Mouse (Mus musculus): ENCODE data around the gene Cep162. TPM values are rescaled to one million over a fixed set of nuclear protein-coding genes. Genes with fewer than 3 reads are reported as not detected.
A peak's percentile ranks its signal among the peaks of the same experiment; 100 is the strongest.

Cep162 gene
- polyA plus RNA-seq, 1 experiment from 2014 or later = 5.8 TPM

DNA sequence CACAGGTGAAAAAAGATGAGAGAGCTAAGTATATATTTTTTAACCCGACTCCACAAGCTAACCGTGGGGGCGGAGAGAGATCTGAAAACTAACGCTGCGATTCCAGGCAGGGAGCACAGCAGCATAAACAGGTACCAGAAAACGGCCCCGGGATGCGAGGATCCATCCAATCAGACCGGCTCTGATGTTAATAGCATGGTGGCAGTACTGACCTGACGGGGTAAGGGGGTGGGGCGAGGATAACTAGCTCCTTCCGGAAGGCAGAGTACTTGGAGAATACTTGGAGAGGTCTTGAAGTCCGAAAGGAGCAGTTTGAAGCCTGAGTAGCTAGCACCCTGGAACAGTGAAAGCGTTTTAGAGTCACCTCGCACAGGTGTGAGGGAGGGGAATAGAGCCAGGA lies 110.2 kb downstream of the Cep162 start:
- 5% methylated on average over 15 of the region's 15 CpGs for WGBS
- H3K36me3 ChIP-seq (ENCODE audit: control insufficient read depth, insufficient read depth, low read length) = no peaks in the 10 kb centered on the region
- peak overlapping the region; percentile 46; the same call in 1 of the 2 replicates for H3K4me2 ChIP-seq (ENCODE audit: low read depth, low read length)
- H3K27me3 ChIP-seq (ENCODE audit: control insufficient read depth, insufficient read depth, low read length) = peaks cover 31% of the 10 kb centered on the region; the same call in 1 of the 2 replicates
- no peak for ATAC-seq (ENCODE audit: insufficient read depth, low FRiP score)
- no peak overlapping the region for H3K9ac ChIP-seq (ENCODE audit: low read length)
- H3K4me3 ChIP-seq (replicated peaks; ENCODE audit: low read length) = 0 out of 2 replicates have a peak overlapping the region, but pooled peaks have one; percentile 29
- peaks cover 5% of the 10 kb centered on the region; the same call in 1 of the 2 replicates for H3K4me1 ChIP-seq (ENCODE audit: control insufficient read depth, insufficient read depth, low read length)
- H3K9me3 ChIP-seq (replicated peaks; ENCODE audit: control insufficient read depth, low read length) = no peaks in the 10 kb centered on the region
- no peak overlapping the region for H3K27ac ChIP-seq (ENCODE audit: low read length)

DNA sequence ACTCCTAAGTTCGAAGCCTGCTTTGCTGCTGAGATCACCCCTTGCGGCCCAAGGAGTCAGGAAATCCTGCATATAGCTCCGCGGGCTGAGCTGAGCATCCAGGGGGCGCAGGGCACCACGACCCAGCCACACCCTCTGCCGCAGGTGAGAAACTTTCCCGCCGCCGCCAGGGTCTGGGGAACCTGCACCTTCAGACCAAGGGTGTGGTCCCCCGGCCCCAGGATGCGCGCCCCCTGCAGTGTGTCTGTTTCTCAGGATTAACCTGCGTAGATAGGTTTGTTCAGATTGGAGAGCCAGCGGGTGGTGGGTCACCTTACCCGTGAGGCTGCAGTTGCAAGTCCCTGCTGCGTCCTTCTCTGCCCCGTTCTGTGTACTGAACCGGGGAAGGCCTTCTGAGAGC lies 110.8 kb downstream of the Cep162 start:
- no peaks in the 10 kb centered on the region for H3K9me3 ChIP-seq (replicated peaks; ENCODE audit: control insufficient read depth, low read length)
- H3K4me3 ChIP-seq (replicated peaks; ENCODE audit: low read length) = peak overlapping the region; percentile 29
- H3K4me2 ChIP-seq (ENCODE audit: low read depth, low read length) = peak overlapping the region; percentile 46
- no peak overlapping the region for H3K27ac ChIP-seq (ENCODE audit: low read length)
- 1% methylated on average over 19 of the region's 19 CpGs for WGBS
- no peak for ATAC-seq (ENCODE audit: insufficient read depth, low FRiP score)
- H3K27me3 ChIP-seq (ENCODE audit: control insufficient read depth, insufficient read depth, low read length) = peaks cover 31% of the 10 kb centered on the region; the same call in 1 of the 2 replicates
- H3K36me3 ChIP-seq (ENCODE audit: control insufficient read depth, insufficient read depth, low read length) = no peaks in the 10 kb centered on the region
- H3K4me1 ChIP-seq (ENCODE audit: control insufficient read depth, insufficient read depth, low read length) = peaks cover 5% of the 10 kb centered on the region; the same call in 1 of the 2 replicates
- H3K9ac ChIP-seq (ENCODE audit: low read length) = peak overlapping the region; percentile 2; the same call in 1 of the 2 replicates

DNA sequence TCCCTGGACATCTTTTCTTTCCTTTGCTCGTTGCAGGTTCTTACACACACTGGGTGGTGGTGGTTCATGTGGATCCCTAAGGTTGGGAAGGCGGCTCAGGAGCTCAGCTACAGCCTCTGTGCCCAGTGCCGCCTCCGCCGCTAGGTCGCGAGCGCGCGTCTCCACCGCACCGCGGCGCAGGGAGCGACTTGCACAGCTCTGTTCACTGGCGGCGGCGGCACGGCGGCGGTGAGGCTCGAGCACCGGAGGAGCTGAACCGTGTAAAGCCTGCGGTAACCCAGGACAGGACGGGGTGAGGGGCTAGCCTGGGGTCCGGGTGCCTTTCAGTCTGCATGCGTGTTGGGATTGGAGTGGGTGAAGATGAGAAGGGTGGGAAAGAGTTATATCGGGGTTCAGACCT lies 111.2 kb downstream of the Cep162 start, which contains the start of gene Mrap2:
Gene Mrap2 (plus strand): TSS at position 201 of the 400 bp plus-strand sequence.
- peak within 1 kb of the TSS; percentile 29 for H3K4me3 ChIP-seq (replicated peaks; ENCODE audit: low read length)
- no peaks in the 10 kb centered on the region for H3K9me3 ChIP-seq (replicated peaks; ENCODE audit: control insufficient read depth, low read length)
- no peak within 1 kb of the TSS for H3K27ac ChIP-seq (ENCODE audit: low read length)
- H3K36me3 ChIP-seq (ENCODE audit: control insufficient read depth, insufficient read depth, low read length) = no peaks in the 10 kb centered on the region
- WGBS = 1% methylated on average over 29 of the region's 29 CpGs
- peak within 1 kb of the TSS; percentile 46 for H3K4me2 ChIP-seq (ENCODE audit: low read depth, low read length)
- peaks cover 31% of the 10 kb centered on the region; the same call in 1 of the 2 replicates for H3K27me3 ChIP-seq (ENCODE audit: control insufficient read depth, insufficient read depth, low read length)
- H3K9ac ChIP-seq (ENCODE audit: low read length) = peak within 1 kb of the TSS; percentile 2; the same call in 1 of the 2 replicates
- ATAC-seq (ENCODE audit: insufficient read depth, low FRiP score) = peak; percentile 75; the same call in 1 of the 2 replicates
- H3K4me1 ChIP-seq (ENCODE audit: control insufficient read depth, insufficient read depth, low read length) = peaks cover 5% of the 10 kb centered on the region; the same call in 1 of the 2 replicates

DNA sequence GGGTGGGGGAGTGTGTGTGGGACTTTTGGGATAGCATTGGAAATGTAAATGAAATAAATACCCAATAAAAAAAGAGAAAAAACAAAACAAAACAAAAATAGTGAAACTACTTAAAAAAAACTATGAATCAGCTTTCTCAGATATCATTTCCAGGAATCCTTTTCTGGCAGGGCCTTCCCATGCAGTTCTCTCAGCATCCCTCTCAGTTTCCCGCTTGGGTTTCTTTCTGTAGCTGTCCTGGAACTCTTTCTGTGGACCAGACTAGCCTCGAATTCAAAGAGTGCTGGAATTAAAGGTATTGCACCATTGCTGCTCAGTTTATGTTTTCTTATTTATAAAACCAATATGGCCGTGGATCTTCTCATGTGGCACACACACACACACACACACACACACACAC lies 112.3 kb downstream of the Cep162 start:
- H3K4me3 ChIP-seq (replicated peaks; ENCODE audit: low read length) = no peak overlapping the region

More for the DNA sequence above, 112.3 kb downstream of the Cep162 start:
- 71% methylated on average over 3 of the region's 3 CpGs for WGBS
- H3K9ac ChIP-seq (ENCODE audit: low read length) = no peak overlapping the region
- peaks cover 5% of the 10 kb centered on the region; the same call in 1 of the 2 replicates for H3K4me1 ChIP-seq (ENCODE audit: control insufficient read depth, insufficient read depth, low read length)
- no peaks in the 10 kb centered on the region for H3K36me3 ChIP-seq (ENCODE audit: control insufficient read depth, insufficient read depth, low read length)
- peaks cover 31% of the 10 kb centered on the region; the same call in 1 of the 2 replicates for H3K27me3 ChIP-seq (ENCODE audit: control insufficient read depth, insufficient read depth, low read length)
- H3K27ac ChIP-seq (ENCODE audit: low read length) = no peak overlapping the region
- no peak for ATAC-seq (ENCODE audit: insufficient read depth, low FRiP score)
- H3K9me3 ChIP-seq (replicated peaks; ENCODE audit: control insufficient read depth, low read length) = no peaks in the 10 kb centered on the region
- no peak overlapping the region for H3K4me2 ChIP-seq (ENCODE audit: low read depth, low read length)

Other genes with a start within 250 kb of the Cep162 start
- gene Ripply2, start 240.0 kb downstream of the Cep162 start, polyA plus RNA-seq (2015; fragmentation: Nextera tagmentation; extraction: Ambion mirVana) = 0.31 TPM in 1 of 2 replicates, not detected in the other
- gene Cyb5r4, start 233.5 kb downstream of the Cep162 start, polyA plus RNA-seq (2015; fragmentation: Nextera tagmentation; extraction: Ambion mirVana) = 50.0 and 52.6 TPM in 2 replicates
- 0.13 and 0.25 TPM in 2 replicates for gene Mrap2, start 111.2 kb downstream of the Cep162 start, polyA plus RNA-seq (2015; fragmentation: Nextera tagmentation; extraction: Ambion mirVana)

Measured in stomach, embryonic 16.5 days (tissue).